Mouse (Mus musculus): ENCODE measurements around the gene Esr1. TPM values are rescaled to one million over a fixed set of nuclear protein-coding genes. Genes with fewer than 3 reads are reported as not detected.
"Not testable (repeated sequence)": the region's sequence is repeated elsewhere in the genome, so short reads cannot be mapped to it uniquely, and the experiment has no call there.

Esr1 gene
- polyA plus RNA-seq, 1 experiment from 2014 or later, result 0.63 TPM

DNA sequence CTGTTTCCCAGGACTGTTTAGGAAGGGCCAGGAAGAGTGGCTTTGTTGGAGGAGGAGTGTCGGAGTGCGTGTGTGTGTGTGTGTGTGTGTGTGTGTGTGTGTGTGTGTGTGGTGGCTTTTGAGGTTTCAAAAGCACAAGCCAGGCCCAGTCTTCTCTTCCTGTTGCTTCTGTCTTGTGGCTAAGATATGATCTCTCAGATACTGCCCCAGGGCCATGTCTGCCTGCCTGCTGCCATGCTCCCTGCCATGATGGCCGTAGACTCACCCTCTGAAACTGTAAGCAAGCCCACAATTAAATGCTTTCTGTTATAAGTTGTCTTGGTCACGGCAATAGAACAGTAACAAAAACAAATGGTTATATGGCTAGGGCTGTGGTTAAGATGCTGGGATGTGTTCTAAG, 14.2 kb upstream of the Esr1 start:
- 96% methylated on average over 4 of the region's 4 CpGs for WGBS
- H3K27ac ChIP-seq (ENCODE audit: low read depth, low read length), result no peak overlapping the region

GRCm38 (mm10) chr10:4598244-4598842, 13.1 kb upstream of the Esr1 start:
- ATAC-seq, result peak; percentile 61
- no peak overlapping the region for H3K4me2 ChIP-seq (ENCODE audit: low read length)
- no peaks in the 10 kb centered on the region for H3K27me3 ChIP-seq (replicated peaks; ENCODE audit: control insufficient read depth, insufficient read depth, low read length)
- no peak overlapping the region for H3K4me3 ChIP-seq (ENCODE audit: low read length)
- no peaks in the 10 kb centered on the region for H3K4me1 ChIP-seq (ENCODE audit: control insufficient read depth, insufficient read depth, low read depth, low read length)
- no peaks in the 10 kb centered on the region for H3K9me3 ChIP-seq (ENCODE audit: control insufficient read depth, low read length)
- H3K9ac ChIP-seq (ENCODE audit: low read depth, low read length), result no peak overlapping the region
- H3K27ac ChIP-seq (ENCODE audit: low read depth, low read length), result no peak overlapping the region
- WGBS, result 66% methylated on average over 10 of the region's 10 CpGs
- no peaks in the 10 kb centered on the region for H3K36me3 ChIP-seq (ENCODE audit: control insufficient read depth, insufficient read depth, low read length)

More for the DNA sequence above, 14.2 kb upstream of the Esr1 start:
- H3K4me1 ChIP-seq (ENCODE audit: control insufficient read depth, insufficient read depth, low read depth, low read length), result no peaks in the 10 kb centered on the region
- H3K36me3 ChIP-seq (ENCODE audit: control insufficient read depth, insufficient read depth, low read length), result no peaks in the 10 kb centered on the region
- no peak overlapping the region for H3K9ac ChIP-seq (ENCODE audit: low read depth, low read length)
- no peaks in the 10 kb centered on the region for H3K27me3 ChIP-seq (replicated peaks; ENCODE audit: control insufficient read depth, insufficient read depth, low read length)
- no peak overlapping the region for H3K4me2 ChIP-seq (ENCODE audit: low read length)
- no peaks in the 10 kb centered on the region for H3K9me3 ChIP-seq (ENCODE audit: control insufficient read depth, low read length)
- no peak for ATAC-seq
- H3K4me3 ChIP-seq (ENCODE audit: low read length), result no peak overlapping the region

DNA sequence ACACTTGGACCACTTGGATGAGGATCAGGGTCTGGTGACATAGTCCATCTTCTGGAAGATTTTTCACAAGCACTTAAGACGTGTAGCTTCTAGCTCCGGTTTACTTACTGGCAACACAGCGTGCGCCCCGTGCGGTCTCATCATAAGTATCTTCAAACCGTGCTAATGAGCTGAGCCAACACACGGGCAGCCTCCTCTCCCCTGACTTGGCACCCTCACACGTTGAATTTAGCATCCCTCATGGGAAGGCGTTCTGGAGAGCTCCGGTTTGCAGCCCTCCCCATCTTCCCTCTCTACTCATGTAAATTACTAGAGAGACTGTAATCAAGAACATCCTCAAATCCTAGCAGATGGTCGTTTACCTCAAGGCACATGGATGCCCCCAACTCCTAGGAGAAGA, 12.5 kb upstream of the Esr1 start:
- Histone ChIP-seq H3K9ac (ENCODE audit: low read depth, low read length) (no peak overlapping the region), H3K4me2 (ENCODE audit: low read length) (no peak overlapping the region), H3K27me3 (replicated peaks; ENCODE audit: control insufficient read depth, insufficient read depth, low read length) (no peaks in the 10 kb centered on the region), H3K27ac (ENCODE audit: low read depth, low read length) (no peak overlapping the region), H3K4me3 (ENCODE audit: low read length) (no peak overlapping the region), H3K36me3 (ENCODE audit: control insufficient read depth, insufficient read depth, low read length) (no peaks in the 10 kb centered on the region), H3K9me3 (ENCODE audit: control insufficient read depth, low read length) (no peaks in the 10 kb centered on the region), H3K4me1 (ENCODE audit: control insufficient read depth, insufficient read depth, low read depth, low read length) (no peaks in the 10 kb centered on the region)
- WGBS, result 84% methylated on average over 12 of the region's 12 CpGs
- ATAC-seq, result no peak

DNA sequence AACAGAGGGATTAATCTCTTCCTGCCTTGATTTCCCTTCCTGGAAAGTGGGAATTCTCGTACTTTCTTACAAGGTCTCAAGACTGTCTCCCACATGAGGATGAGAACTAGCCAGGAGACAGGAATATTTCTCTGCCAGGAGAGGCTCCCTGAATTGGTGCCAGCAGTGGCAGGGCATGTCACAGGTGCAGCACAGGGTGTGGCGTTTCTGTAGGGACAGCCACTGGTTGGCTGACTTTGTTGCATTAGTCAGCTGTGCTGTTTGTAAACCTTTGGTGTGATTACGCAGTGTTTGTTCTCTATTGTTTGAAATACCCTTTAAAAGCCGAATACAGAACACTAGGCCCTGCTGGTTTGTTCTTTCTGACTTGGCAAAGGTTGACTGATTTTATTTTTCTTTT, 11.8 kb upstream of the Esr1 start:
- WGBS, result 80% methylated on average over 4 of the region's 4 CpGs
- H3K36me3 ChIP-seq (ENCODE audit: control insufficient read depth, insufficient read depth, low read length), result no peaks in the 10 kb centered on the region
- no peak for ATAC-seq

DNA sequence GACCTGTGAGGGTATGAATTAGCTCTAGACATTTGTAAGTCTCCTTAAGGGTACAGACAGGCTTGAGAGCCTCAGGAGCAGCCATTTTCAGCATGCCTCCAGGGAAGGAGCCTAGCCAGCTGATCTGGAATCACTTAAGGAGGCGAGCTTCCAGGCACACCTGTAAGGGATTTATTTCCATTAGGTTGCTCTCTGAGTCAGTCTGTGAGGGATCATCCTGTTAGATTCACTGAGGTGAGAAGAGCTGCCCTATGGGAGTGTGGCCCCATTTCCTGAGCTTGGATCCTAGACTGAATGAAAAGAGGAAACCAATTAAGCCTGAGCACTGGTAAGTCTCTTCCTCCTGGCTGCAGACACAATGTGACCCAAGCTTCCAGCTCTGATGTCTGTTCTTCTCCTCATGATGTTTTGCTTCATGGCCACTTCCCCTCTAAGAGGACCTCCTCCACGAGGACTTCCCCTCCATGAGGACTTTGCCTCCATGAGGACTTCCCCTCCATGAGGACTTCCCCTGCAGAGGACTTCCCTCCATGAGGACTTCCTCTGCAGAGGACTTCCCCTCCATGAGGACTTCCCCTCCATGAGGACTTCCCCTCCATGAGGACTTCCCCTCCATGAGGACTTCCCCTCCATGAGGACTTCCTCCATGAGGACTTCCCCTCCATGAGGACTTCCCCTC, 10.5 kb upstream of the Esr1 start:
- no peak for ATAC-seq
- Histone ChIP-seq H3K27me3 (replicated peaks; ENCODE audit: control insufficient read depth, insufficient read depth, low read length) (no peaks in the 10 kb centered on the region), H3K4me1 (ENCODE audit: control insufficient read depth, insufficient read depth, low read depth, low read length) (no peaks in the 10 kb centered on the region), H3K9ac (ENCODE audit: low read depth, low read length) (no peak overlapping the region), H3K4me2 (ENCODE audit: low read length) (no peak overlapping the region), H3K4me3 (ENCODE audit: low read length) (no peak overlapping the region), H3K9me3 (ENCODE audit: control insufficient read depth, low read length) (no peaks in the 10 kb centered on the region), H3K27ac (ENCODE audit: low read depth, low read length) (no peak overlapping the region), H3K36me3 (ENCODE audit: control insufficient read depth, insufficient read depth, low read length) (no peaks in the 10 kb centered on the region)
- WGBS, result 66% methylated on average over 2 of the region's 2 CpGs

More for the DNA sequence above, 11.8 kb upstream of the Esr1 start:
- no peak overlapping the region for H3K9ac ChIP-seq (ENCODE audit: low read depth, low read length)
- no peak overlapping the region for H3K27ac ChIP-seq (ENCODE audit: low read depth, low read length)
- H3K4me2 ChIP-seq (ENCODE audit: low read length), result no peak overlapping the region
- H3K27me3 ChIP-seq (replicated peaks; ENCODE audit: control insufficient read depth, insufficient read depth, low read length), result no peaks in the 10 kb centered on the region
- no peaks in the 10 kb centered on the region for H3K4me1 ChIP-seq (ENCODE audit: control insufficient read depth, insufficient read depth, low read depth, low read length)
- no peak overlapping the region for H3K4me3 ChIP-seq (ENCODE audit: low read length)
- no peaks in the 10 kb centered on the region for H3K9me3 ChIP-seq (ENCODE audit: control insufficient read depth, low read length)

DNA sequence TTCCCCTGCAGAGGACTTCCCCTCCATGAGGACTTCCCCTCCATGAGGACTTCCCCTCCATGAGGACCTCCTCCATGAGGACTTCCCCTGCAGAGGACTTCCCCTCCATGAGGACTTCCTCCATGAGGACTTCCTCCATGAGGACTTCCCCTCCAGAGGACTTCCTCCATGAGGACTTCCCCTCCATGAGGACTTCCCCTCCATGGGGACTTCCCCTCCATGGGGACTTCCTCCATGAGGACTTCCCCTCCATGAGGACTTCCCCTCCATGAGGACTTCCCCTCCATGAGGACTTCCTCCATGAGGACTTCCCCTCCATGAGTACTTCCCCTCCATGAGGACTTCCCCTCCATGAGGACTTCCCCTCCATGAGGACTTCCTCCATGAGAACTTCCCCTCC, 9.8 kb upstream of the Esr1 start:
- H3K36me3 ChIP-seq (ENCODE audit: control insufficient read depth, insufficient read depth, low read length); H3K4me3 ChIP-seq (ENCODE audit: low read length); H3K27me3 ChIP-seq (replicated peaks; ENCODE audit: control insufficient read depth, insufficient read depth, low read length); H3K9me3 ChIP-seq (ENCODE audit: control insufficient read depth, low read length); H3K27ac ChIP-seq (ENCODE audit: low read depth, low read length); ATAC-seq; H3K4me1 ChIP-seq (ENCODE audit: control insufficient read depth, insufficient read depth, low read depth, low read length); H3K4me2 ChIP-seq (ENCODE audit: low read length); H3K9ac ChIP-seq (ENCODE audit: low read depth, low read length): not testable (repeated sequence)

- Histone ChIP-seq H3K27ac (ENCODE audit: low read depth, low read length) (no peak overlapping the region), H3K4me2 (ENCODE audit: low read length) (no peak overlapping the region), H3K9me3 (ENCODE audit: control insufficient read depth, low read length) (no peaks in the 10 kb centered on the region), H3K4me3 (ENCODE audit: low read length) (no peak overlapping the region), H3K9ac (ENCODE audit: low read depth, low read length) (no peak overlapping the region), H3K27me3 (replicated peaks; ENCODE audit: control insufficient read depth, insufficient read depth, low read length) (no peaks in the 10 kb centered on the region), H3K36me3 (ENCODE audit: control insufficient read depth, insufficient read depth, low read length) (no peaks in the 10 kb centered on the region), H3K4me1 (ENCODE audit: control insufficient read depth, insufficient read depth, low read depth, low read length) (no peaks in the 10 kb centered on the region)
- no peak for ATAC-seq
- 81% methylated on average over 4 of the region's 4 CpGs for WGBS
Measured at GRCm38 (mm10) chr10:4602466-4602865, 8.9 kb upstream of the Esr1 start.

- Histone ChIP-seq H3K27me3 (replicated peaks; ENCODE audit: control insufficient read depth, insufficient read depth, low read length) (no peaks in the 10 kb centered on the region), H3K9me3 (ENCODE audit: control insufficient read depth, low read length) (no peaks in the 10 kb centered on the region), H3K36me3 (ENCODE audit: control insufficient read depth, insufficient read depth, low read length) (no peaks in the 10 kb centered on the region), H3K9ac (ENCODE audit: low read depth, low read length) (no peak overlapping the region), H3K27ac (ENCODE audit: low read depth, low read length) (no peak overlapping the region), H3K4me2 (ENCODE audit: low read length) (no peak overlapping the region), H3K4me3 (ENCODE audit: low read length) (no peak overlapping the region), H3K4me1 (ENCODE audit: control insufficient read depth, insufficient read depth, low read depth, low read length) (no peaks in the 10 kb centered on the region)
- no peak for ATAC-seq
- 86% methylated on average over 4 of the region's 4 CpGs for WGBS
Measured at GRCm38 (mm10) chr10:4604527-4605209, 6.7 kb upstream of the Esr1 start.

DNA sequence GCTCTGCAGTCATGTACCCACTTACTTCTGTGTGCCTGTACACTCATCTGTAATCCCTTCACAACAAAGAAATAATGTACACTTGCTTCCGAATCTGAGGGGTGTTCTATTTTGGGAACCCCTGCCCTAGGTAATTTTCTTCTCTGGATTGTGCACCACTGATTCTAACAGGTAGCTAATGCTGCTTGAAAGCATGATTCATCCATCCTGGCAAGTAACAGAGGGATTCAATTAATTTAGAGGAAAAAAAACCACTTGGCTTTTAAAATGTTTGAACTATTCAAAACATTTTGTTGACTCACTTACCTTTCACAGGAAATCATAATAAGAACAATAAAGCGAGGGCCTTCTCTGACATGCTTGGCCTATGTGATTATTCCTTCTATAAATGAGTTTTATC, 1.2 kb upstream of the Esr1 start:
- Histone ChIP-seq H3K36me3 (ENCODE audit: control insufficient read depth, insufficient read depth, low read length) (no peaks in the 10 kb centered on the region), H3K9ac (ENCODE audit: low read depth, low read length) (no peak overlapping the region), H3K27ac (ENCODE audit: low read depth, low read length) (no peak overlapping the region), H3K27me3 (replicated peaks; ENCODE audit: control insufficient read depth, insufficient read depth, low read length) (no peaks in the 10 kb centered on the region), H3K4me2 (ENCODE audit: low read length) (no peak overlapping the region), H3K4me3 (ENCODE audit: low read length) (no peak overlapping the region), H3K9me3 (ENCODE audit: control insufficient read depth, low read length) (no peaks in the 10 kb centered on the region), H3K4me1 (ENCODE audit: control insufficient read depth, insufficient read depth, low read depth, low read length) (no peaks in the 10 kb centered on the region)
- 85% methylated on average over 2 of the region's 2 CpGs for WGBS
- no peak for ATAC-seq
